Mouse (Mus musculus) midbrain, postnatal 0 days (tissue): ENCODE measurements at regions not wholly inside any gene's neighbourhood (a gene's known extent, or its start where the extent isn't known, plus 50 kb on each side); places are given as distances from the start of the nearest gene placed in this dataset.
"Not testable (repeated sequence)": the region's sequence is repeated elsewhere in the genome, so short reads cannot be mapped to it uniquely, and the experiment has no call there.

ENCODE experiments used
- ATAC-seq: fragments of 200-750 bp; cut with Nextera tagmentation; 2 replicates; pipeline ENCODE4 v1.8.0; 2017; ENCODE audit warnings: moderate number of reproducible peaks, mild to moderate bottlenecking, moderate TSS enrichment, moderate library complexity; ENCODE audit not compliant: low FRiP score
- DNase-seq: peaks from one replicate; pipeline ENCODE4 v3.0.0-alpha.2; 2015; ENCODE audit warnings: low spot score
- H3K27ac ChIP-seq: fragments of 300-500 bp; sonication (generic); 2 replicates; pipeline ENCODE4 v1.5.1; 2014; ENCODE audit warnings: low read depth, mild to moderate bottlenecking, low read length, mixed read lengths
- H3K27me3 ChIP-seq: fragments of 300-500 bp; sonication (generic); 2 replicates; pipeline ENCODE4 v1.6.1; 2014; ENCODE audit warnings: low read length, control low read depth, mixed read lengths; ENCODE audit not compliant: insufficient read depth
- H3K36me3 ChIP-seq: fragments of 300-500 bp; sonication (generic); 2 replicates; pipeline ENCODE4 v1.6.1; 2014; ENCODE audit warnings: low read length, control low read depth, mixed read lengths; ENCODE audit not compliant: insufficient read depth
- H3K4me1 ChIP-seq: fragments of 300-500 bp; sonication (generic); 2 replicates; pipeline ENCODE4 v1.6.1; 2014; ENCODE audit warnings: mild to moderate bottlenecking, control low read depth, antibody characterized with exemption, low read length, mixed read lengths; ENCODE audit not compliant: insufficient read depth
- H3K4me2 ChIP-seq: fragments of 300-500 bp; sonication (generic); 2 replicates; pipeline ENCODE4 v1.6.1; 2014; ENCODE audit warnings: low read depth, mild to moderate bottlenecking, low read length, mixed read lengths; ENCODE audit not compliant: poor library complexity, severe bottlenecking
- H3K4me3 ChIP-seq: fragments of 300-500 bp; sonication (generic); 2 replicates; pipeline ENCODE4 v1.5.1; 2014; ENCODE audit warnings: low read depth, mild to moderate bottlenecking, low read length, moderate library complexity
- H3K9ac ChIP-seq: fragments of 300-500 bp; sonication (generic); replicated peaks from 2 replicates; pipeline ENCODE4 v1.6.1; 2014; ENCODE audit warnings: mild to moderate bottlenecking, low read length, moderate library complexity, mixed read lengths; ENCODE audit not compliant: poor library complexity, severe bottlenecking
- H3K9me3 ChIP-seq: fragments of 300-500 bp; sonication (generic); 2 replicates; pipeline ENCODE4 v1.6.1; 2016; ENCODE audit warnings: low read length, control low read depth
- CTCF ChIP-seq: IDR thresholded peaks from 2 replicates; pipeline ENCODE4 v1.5.1; 2016; ENCODE audit warnings: antibody characterized with exemption, mild to moderate bottlenecking
- WGBS: fragments of 180-500 bp; shearing (Covaris S2); extraction: QIAGEN DNeasy Blood & Tissue Kit; methylation state at CpG from one replicate; pipeline ENCODE4 v1.1.7; 2014; 5-methylcytosine and 5-hydroxymethylcytosine counted together

DNA sequence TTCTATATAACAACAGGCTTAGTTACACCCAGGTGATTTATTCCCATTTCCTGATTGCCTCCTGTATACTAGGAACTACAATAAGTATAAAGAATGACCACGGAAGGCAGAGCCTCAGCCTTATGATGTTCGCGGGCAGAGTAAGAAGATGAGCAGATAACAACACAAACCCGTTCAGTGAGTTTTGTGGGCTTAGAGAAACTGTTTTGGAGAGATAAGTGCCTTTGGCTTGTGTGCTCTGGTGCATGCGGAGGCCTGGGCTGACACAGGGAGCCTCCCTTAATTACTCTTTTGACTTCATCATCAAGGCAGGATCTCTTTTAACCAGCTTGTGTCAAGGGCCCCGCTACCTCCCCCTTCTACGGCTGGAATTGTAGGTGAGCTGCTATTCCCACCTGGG lies 139.3 kb upstream of the Ttc29 start:
- TF ChIP-seq CTCF, result no peak
- no peak overlapping the region for H3K4me3 ChIP-seq
- H3K27ac ChIP-seq, result no peak overlapping the region

DNA sequence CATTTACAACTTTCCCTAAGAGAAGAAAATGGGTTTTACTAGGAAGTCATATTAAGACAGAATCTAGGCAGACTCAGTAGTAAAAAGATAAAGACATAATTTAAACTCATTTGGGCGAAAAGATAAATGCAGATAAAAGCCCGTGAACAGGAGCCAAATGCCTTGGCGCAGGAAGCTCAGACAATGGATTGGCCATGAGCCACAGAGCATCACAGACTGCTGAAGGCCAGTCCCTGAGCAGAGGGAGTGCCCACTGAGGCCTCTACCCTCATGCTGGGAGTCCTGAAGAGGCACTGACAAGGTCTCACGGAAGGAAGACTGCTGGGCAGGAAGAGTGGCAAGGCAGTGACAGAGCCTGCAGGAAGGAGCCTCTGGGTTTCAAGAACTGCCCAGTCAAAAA lies 136.0 kb upstream of the Ttc29 start:
- 43% methylated on average over 4 of the region's 4 CpGs for WGBS
- no peak for TF ChIP-seq CTCF
- no peaks in the 10 kb centered on the region for H3K9me3 ChIP-seq
- H3K36me3 ChIP-seq, result no peaks in the 10 kb centered on the region
- no peak for ATAC-seq
- no peak overlapping the region for H3K27ac ChIP-seq
- H3K4me3 ChIP-seq, result no peak overlapping the region
- no peaks in the 10 kb centered on the region for H3K27me3 ChIP-seq
- no peak overlapping the region for H3K4me2 ChIP-seq
- no peaks in the 10 kb centered on the region for H3K4me1 ChIP-seq
- H3K9ac ChIP-seq, result no peak overlapping the region
- peak; percentile 30 for DNase-seq

More for the DNA sequence above, 139.3 kb upstream of the Ttc29 start:
- Histone ChIP-seq H3K9ac (no peak overlapping the region), H3K36me3 (no peaks in the 10 kb centered on the region), H3K4me2 (no peak overlapping the region), H3K9me3 (no peaks in the 10 kb centered on the region), H3K27me3 (no peaks in the 10 kb centered on the region), H3K4me1 (no peaks in the 10 kb centered on the region)
- ATAC-seq, result no peak
- no peak for DNase-seq
- WGBS, result 82% methylated on average over 7 of the region's 7 CpGs

DNA sequence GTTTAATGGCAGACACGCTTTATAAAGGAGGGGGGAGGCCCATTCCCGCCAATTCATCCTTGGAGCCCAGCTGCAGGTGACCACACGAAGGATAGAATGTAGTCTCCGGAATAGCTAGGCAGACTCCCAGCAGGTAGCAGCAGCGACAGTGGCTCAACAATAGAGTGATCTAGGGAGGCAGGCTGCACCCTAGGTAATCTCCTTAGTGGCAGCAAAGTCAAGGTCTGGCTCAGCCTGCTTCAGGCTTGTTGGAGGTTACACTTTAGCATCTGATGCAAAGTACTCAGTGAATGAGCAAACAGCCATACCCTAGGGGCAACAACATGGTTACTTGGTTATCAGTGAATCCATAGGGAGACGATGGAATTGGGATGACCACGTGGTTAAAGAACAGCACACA lies 131.7 kb upstream of the Ttc29 start:
- not testable (repeated sequence) for H3K27me3 ChIP-seq, ATAC-seq, H3K27ac ChIP-seq, H3K36me3 ChIP-seq, H3K9me3 ChIP-seq, DNase-seq, H3K9ac ChIP-seq, H3K4me1 ChIP-seq, H3K4me2 ChIP-seq, H3K4me3 ChIP-seq
- WGBS, result 38% methylated on average over 7 of the region's 7 CpGs

DNA sequence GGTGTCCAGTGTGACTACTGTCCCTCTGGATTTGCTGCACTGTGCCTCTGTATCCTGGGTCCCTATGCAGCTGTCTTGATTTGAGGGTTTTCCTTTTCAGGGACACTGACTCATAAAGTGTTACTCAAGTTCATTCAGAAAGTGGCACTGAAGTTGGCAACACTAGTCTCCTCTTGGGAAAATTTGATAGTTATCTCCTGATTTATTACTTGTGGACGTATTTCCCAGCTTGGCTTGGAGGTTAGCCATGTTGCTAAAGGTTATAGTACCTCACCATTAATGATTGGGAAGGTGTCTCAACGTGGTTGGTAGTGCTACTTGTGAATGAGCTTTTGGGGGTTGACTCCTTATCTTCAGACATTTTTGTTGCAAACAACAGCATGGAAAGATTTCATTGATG lies 130.1 kb upstream of the Ttc29 start:
- no peak overlapping the region for H3K4me2 ChIP-seq
- H3K4me3 ChIP-seq, result no peak overlapping the region
- TF ChIP-seq CTCF, result no peak
- H3K27ac ChIP-seq, result no peak overlapping the region
- no peaks in the 10 kb centered on the region for H3K9me3 ChIP-seq
- no peaks in the 10 kb centered on the region for H3K27me3 ChIP-seq
- ATAC-seq, result no peak
- WGBS, result 86% methylated on average over 2 of the region's 2 CpGs
- no peaks in the 10 kb centered on the region for H3K4me1 ChIP-seq
- no peak overlapping the region for H3K9ac ChIP-seq
- no peaks in the 10 kb centered on the region for H3K36me3 ChIP-seq
- DNase-seq, result no peak

DNA sequence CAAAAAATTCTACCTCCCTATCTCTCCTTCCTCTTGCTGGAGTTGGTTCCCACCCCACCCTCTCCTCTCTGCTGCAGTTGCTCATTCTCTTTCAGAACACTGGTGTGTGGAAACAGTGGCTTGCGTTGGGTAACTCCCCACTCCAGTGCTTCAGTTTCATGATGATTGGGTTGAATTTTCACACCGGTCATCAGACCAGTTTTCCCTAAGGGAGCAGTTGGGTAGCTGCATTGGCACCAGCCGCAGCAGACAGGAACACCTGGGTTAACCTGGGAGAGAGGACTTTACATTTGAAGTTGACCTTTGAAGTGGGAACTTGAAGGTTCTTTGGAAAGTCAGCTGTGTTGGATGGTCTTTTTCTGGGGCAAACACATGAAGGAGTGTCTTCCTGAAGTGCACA lies 126.7 kb upstream of the Ttc29 start:
- H3K27me3 ChIP-seq, result no peaks in the 10 kb centered on the region
- H3K4me3 ChIP-seq, result no peak overlapping the region
- no peak overlapping the region for H3K27ac ChIP-seq
- H3K9ac ChIP-seq, result no peak overlapping the region
- WGBS, result 94% methylated on average over 3 of the region's 3 CpGs
- H3K4me2 ChIP-seq, result no peak overlapping the region
- H3K4me1 ChIP-seq, result no peaks in the 10 kb centered on the region
- no peaks in the 10 kb centered on the region for H3K9me3 ChIP-seq
- no peak for TF ChIP-seq CTCF
- no peaks in the 10 kb centered on the region for H3K36me3 ChIP-seq
- no peak for DNase-seq
- no peak for ATAC-seq

DNA sequence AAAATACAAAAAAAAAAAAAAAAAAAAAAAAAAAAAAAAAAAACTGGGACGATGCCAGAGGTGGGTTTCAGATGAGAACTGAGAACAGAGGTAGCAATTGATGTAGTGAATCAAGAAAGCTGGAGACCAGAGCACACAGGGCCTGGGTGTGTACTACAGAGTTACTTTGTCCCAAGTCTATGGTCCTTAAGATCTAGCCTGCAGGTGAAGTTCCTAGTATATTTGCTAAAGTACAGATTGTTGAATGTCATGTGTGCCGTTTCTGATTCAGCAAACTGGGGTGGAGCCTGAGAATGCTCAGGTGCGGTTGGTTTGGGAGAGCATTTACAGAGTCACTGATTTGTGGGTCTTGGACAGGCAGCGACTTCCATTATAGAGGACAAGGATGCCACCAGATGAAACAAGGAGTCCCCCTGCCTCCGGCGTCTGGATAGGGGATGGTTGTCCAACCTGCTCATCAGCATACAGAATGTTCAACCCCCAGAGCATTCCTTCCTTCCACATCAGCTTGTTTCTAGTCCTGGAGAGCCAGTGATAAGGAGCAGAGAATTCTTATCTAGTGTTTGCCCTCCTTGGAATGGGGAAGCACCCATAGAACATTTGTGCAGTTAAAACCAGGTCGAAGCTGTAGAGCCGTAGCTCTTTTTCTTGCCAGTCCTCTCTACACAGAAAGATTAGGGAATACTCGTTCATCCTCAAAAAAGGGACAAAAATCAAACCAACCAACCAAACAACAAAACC lies 122.5 kb upstream of the Ttc29 start:
- Histone ChIP-seq H3K4me3 (no peak overlapping the region), H3K4me2 (no peak overlapping the region), H3K9me3 (no peaks in the 10 kb centered on the region), H3K4me1 (no peaks in the 10 kb centered on the region), H3K9ac (no peak overlapping the region), H3K27me3 (no peaks in the 10 kb centered on the region), H3K27ac (no peak overlapping the region), H3K36me3 (no peaks in the 10 kb centered on the region)
- DNase-seq (no peak), ATAC-seq (no peak)
- TF ChIP-seq CTCF, result no peak
- WGBS, result 87% methylated on average over 9 of the region's 9 CpGs
